Mouse (Mus musculus) kidney, adult 18-20 months (tissue): Measurements from ENCODE around the gene Gadd45gip1.

Experiments used
- DNase-seq: peaks from one replicate; pipeline ENCODE4 v3.0.0; 2021

Gadd45gip1 gene

GRCm38 (mm10) chr8:84856864-84857441, 25.6 kb downstream of the Gadd45gip1 start, which contains the start of gene Farsa:
Gene Farsa, plus strand, starts transcription at chr8:84856989.
- peak; percentile 95 for DNase-seq

- DNase-seq, result peak; percentile 84
These were observed 40.3 kb downstream of the Gadd45gip1 start, which contains the start of gene Syce2 for GRCm38 (mm10) chr8:84871376-84872308. Gene Syce2, plus strand, starts transcription at chr8:84872111.

- peak; percentile 40 for DNase-seq
These were observed 41.1 kb downstream of the Gadd45gip1 start for GRCm38 (mm10) chr8:84872309-84872965.

- no peak for DNase-seq
These were observed 41.7 kb downstream of the Gadd45gip1 start for GRCm38 (mm10) chr8:84873016-84873415.

DNA sequence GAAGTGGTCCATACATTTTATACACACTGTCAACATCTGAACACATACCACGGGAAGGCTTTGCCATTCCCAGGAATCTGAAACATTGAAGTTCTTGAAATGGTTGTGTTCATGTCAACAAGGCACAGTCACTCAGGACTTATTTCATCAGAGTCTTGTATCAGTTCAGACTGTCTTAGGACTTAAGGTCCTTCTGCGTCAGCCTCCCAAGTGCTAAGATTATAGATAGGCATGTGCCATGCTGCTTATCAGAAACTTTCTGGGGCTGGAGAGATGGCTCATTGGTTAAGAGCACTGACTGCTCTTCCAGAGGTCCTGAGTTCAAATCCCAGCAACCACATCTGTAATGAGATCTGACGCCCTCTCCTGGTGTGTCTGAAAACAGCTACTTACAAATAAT, 43.0 kb downstream of the Gadd45gip1 start:
- DNase-seq, result no peak

- no peak for DNase-seq
These were observed 46.1 kb downstream of the Gadd45gip1 start for GRCm38 (mm10) chr8:84877297-84878035.

- no peak for DNase-seq
These were observed 47.6 kb downstream of the Gadd45gip1 start for GRCm38 (mm10) chr8:84878915-84879314.

DNA sequence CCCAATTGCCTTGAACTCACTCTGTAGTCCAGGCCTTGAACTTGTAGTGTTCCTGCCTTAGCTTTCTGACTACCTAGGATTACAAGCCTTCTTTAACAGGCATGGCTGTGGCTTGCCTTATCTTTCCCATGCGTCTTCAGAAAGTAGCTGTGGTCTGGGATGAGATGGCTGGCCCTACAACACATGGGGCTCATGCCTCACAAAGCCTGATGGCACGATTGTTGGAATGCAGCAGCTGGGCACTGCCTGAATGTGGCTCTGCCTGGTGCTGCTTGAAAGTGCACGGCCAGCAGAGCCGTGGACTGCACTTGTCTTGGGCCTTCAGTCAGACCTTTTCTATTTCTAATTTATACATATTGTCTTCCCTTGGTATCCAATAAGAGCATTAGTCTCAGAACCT, 53.4 kb downstream of the Gadd45gip1 start:
- DNase-seq, result no peak
